Mouse (Mus musculus) liver, postnatal 0 days (tissue): Measurements from ENCODE around the gene Ackr3. TPM values are rescaled to one million over a fixed set of nuclear protein-coding genes. Genes with fewer than 3 reads are reported as not detected.

ENCODE experiments used
- ATAC-seq: fragments of 200-750 bp; cut with Nextera tagmentation; 2 replicates; pipeline ENCODE4 v1.8.0; 2017; ENCODE audit warnings: mild to moderate bottlenecking, moderate library complexity
- DNase-seq: peaks from one replicate; pipeline ENCODE4 v3.0.0-alpha.2; 2016
- H3K27ac ChIP-seq: fragments of 300-500 bp; sonication (generic); 2 replicates; pipeline ENCODE4 v1.5.1; 2014; ENCODE audit warnings: antibody characterized with exemption, moderate library complexity, mild to moderate bottlenecking, low read depth
- H3K27me3 ChIP-seq: fragments of 300-500 bp; sonication (generic); 2 replicates; pipeline ENCODE4 v1.6.1; 2014; ENCODE audit warnings: low read length, control low read depth, mixed read lengths; ENCODE audit not compliant: insufficient read depth
- H3K36me3 ChIP-seq: fragments of 300-500 bp; sonication (generic); replicated peaks from 2 replicates; pipeline ENCODE4 v1.6.1; 2014; ENCODE audit warnings: mild to moderate bottlenecking, control low read depth, low read length, moderate library complexity, mixed read lengths; ENCODE audit not compliant: insufficient read depth
- H3K4me1 ChIP-seq: fragments of 300-500 bp; sonication (generic); 2 replicates; pipeline ENCODE4 v1.6.1; 2014; ENCODE audit warnings: antibody characterized with exemption, mild to moderate bottlenecking, control low read depth; ENCODE audit not compliant: insufficient read depth
- H3K4me2 ChIP-seq: fragments of 300-500 bp; sonication (generic); 2 replicates; pipeline ENCODE4 v1.6.1; 2014; ENCODE audit warnings: low read depth, mild to moderate bottlenecking, low read length, moderate library complexity, mixed read lengths
- H3K4me3 ChIP-seq: fragments of 300-500 bp; sonication (generic); 2 replicates; pipeline ENCODE4 v1.5.1; 2014; ENCODE audit warnings: low read depth, low read length
- H3K9ac ChIP-seq: fragments of 300-500 bp; sonication (generic); replicated peaks from 2 replicates; pipeline ENCODE4 v1.6.1; 2014; ENCODE audit warnings: mild to moderate bottlenecking, moderate library complexity
- H3K9me3 ChIP-seq: fragments of 300-500 bp; sonication (generic); 2 replicates; pipeline ENCODE4 v1.6.1; 2016; ENCODE audit warnings: mild to moderate bottlenecking, control low read depth, low read length, mixed read lengths
- CTCF ChIP-seq: sonication (generic); IDR thresholded peaks from 2 replicates; pipeline ENCODE4 v1.5.1; 2016; ENCODE audit warnings: antibody characterized with exemption, low read depth
- EP300 ChIP-seq: IDR thresholded peaks from 2 replicates; pipeline ENCODE4 v1.6.1; 2016; ENCODE audit warnings: antibody characterized with exemption, low read depth, mild to moderate bottlenecking
- WGBS: fragments of 180-500 bp; shearing (Covaris S2); extraction: QIAGEN DNeasy Blood & Tissue Kit; methylation state at CpG from one replicate; pipeline ENCODE4 v1.1.7; 2014; ENCODE audit not compliant: insufficient replicate concordance; 5-methylcytosine and 5-hydroxymethylcytosine counted together
- polyA plus RNA-seq: library from polyadenylated mRNA; unstranded; fragments of >200 nt; fragmentation: Nextera tagmentation; extraction: Ambion mirVana; gene quantifications from 2 replicates; pipeline ENCODE4 v1.2.1, GENCODE M21; 2015

Ackr3 gene
- polyA plus RNA-seq, 1 experiment from 2014 or later, result 2.5 TPM

DNA sequence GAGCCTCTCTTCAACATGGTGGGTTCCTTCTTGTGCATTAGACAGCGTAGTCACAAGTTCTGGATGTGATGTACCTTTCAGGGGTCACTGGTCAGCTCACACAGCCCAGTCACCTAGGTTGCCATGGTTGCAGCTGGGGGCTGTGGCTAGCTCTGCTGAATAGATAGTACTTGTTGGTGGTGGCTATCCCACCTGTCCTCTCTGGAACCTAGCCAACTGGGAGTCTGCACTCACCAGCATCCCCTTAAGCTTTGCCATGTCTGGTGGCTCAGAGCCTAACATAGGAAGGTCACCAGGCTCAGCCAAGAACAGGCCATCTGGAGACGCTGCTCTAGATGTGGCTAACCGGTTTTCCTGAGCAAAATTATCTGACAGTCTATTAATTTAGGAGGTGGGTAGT, 47.4 kb downstream of the Ackr3 start:
- Histone ChIP-seq H3K9ac (no peak overlapping the region), H3K4me2 (no peak overlapping the region), H3K4me3 (no peak overlapping the region), H3K27me3 (no peaks in the 10 kb centered on the region), H3K27ac (no peak overlapping the region), H3K4me1 (peaks cover 13% of the 10 kb centered on the region), H3K36me3 (no peaks in the 10 kb centered on the region), H3K9me3 (no peaks in the 10 kb centered on the region)
- ATAC-seq (no peak), DNase-seq (no peak)
- TF ChIP-seq EP300 (no peak), CTCF (no peak)
- 78% methylated on average over 3 of the region's 3 CpGs for WGBS

DNA sequence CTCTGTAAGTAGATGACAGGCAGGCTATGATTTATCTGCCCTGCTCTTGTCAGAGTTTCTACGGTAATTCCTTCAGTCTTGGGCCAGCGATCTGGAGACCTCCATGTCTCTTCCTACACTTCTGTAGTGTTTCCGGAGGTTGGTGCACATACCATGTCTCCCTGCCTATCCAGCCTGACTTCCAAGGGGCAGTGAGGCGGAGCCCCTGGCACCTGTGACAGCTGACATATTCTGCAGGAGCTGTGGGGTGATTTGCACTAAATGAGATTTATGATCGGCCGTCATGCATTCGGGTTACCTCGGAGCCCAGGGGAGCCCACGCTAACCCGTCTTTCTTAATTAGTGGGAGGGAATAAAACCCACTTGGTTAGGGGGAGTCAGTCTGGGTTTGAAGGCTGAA, 49.7 kb downstream of the Ackr3 start:
- no peaks in the 10 kb centered on the region for H3K36me3 ChIP-seq
- no peak for DNase-seq
- H3K4me3 ChIP-seq, result no peak overlapping the region
- no peak for ATAC-seq
- whole genome bisulfite sequencing, result 78% methylated on average over 10 of the region's 10 CpGs
- TF ChIP-seq CTCF, result no peak
- TF ChIP-seq EP300, result no peak
- H3K27me3 ChIP-seq, result no peaks in the 10 kb centered on the region
- H3K9ac ChIP-seq, result no peak overlapping the region
- H3K4me1 ChIP-seq, result peaks cover 2% of the 10 kb centered on the region; the same call in 1 of the 2 replicates
- H3K4me2 ChIP-seq, result no peak overlapping the region
- H3K27ac ChIP-seq, result no peak overlapping the region
- no peaks in the 10 kb centered on the region for H3K9me3 ChIP-seq

DNA sequence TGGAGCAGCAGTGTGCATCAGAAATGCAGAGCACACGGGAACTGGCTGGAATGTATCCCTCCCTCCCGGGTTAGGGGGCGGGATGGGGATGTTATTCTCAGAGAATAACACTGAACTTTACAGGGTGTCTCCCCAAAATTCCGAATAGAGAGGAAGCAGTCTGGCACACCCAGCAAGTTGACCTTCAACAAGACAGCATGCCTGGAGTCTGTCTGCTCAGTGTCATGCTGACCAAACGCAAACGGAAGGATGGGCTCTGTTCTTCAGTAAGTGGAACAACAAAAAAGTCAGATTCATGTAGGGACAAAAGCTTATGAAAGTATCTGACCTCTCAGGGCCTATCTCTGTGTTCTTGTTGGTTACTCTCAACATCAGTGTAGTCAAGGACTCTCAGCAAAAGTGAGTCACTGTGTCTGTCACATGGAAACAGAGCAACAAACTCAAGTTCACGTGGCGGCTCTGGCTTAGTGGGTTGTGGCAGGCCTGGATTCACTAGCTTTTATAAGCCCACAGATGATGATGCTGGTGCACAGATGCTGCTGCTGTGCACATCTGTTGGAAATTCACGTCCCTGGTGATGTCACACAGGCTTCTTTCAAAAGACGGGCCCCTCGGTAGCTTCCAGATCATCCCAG, 54.6 kb downstream of the Ackr3 start:
- no peak for DNase-seq
- H3K4me1 ChIP-seq, result no peaks in the 10 kb centered on the region
- H3K27ac ChIP-seq, result no peak overlapping the region
- H3K27me3 ChIP-seq, result no peaks in the 10 kb centered on the region
- H3K4me2 ChIP-seq, result no peak overlapping the region
- no peak overlapping the region for H3K9ac ChIP-seq
- no peaks in the 10 kb centered on the region for H3K36me3 ChIP-seq
- 75% methylated on average over 11 of the region's 11 CpGs for WGBS
- H3K9me3 ChIP-seq, result no peaks in the 10 kb centered on the region
- no peak for ATAC-seq
- H3K4me3 ChIP-seq, result no peak overlapping the region
- TF ChIP-seq CTCF (no peak), EP300 (no peak)

DNA sequence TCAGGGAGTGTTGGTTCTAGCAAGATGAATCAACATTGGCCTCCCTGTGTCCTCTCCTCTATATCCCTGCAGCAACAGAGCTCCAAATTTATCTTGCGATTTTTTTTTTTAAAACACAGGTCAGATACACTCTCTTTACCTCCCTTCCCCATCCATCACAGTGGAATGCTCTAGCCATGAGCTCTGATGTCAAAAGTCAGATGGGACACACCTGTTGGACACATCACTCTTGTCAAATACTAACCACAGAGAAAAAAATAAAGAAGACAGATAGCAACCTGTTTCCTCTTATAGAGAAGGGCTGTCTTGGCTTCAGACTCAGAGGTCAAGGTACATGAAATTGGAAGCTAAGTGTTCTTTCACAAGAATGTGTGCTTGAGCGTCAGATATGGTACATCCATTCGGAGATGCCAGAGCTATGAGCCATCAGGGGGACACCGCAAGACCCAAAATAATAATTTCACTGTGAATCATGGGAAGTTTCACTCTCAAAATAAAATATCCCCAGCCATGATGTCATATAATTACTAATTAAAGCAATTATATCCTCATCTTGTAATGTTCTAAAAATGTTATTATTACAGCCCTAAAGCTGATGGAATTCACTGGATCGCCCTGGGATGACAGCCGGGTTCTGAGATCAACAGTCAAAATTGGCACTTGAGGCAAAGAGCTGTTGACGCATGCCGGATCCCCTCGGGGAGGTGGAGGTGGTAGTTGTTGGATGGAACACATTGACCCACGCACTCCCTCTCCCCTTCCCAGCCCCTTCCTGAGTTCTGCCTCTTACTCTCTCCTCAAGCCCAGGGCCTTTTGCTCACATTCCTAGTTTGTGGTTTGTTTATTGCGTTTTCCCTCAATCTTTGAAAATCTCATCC, 57.2 kb downstream of the Ackr3 start:
- no peak overlapping the region for H3K27ac ChIP-seq
- DNase-seq, result no peak
- no peaks in the 10 kb centered on the region for H3K4me1 ChIP-seq
- no peak overlapping the region for H3K9ac ChIP-seq
- H3K4me2 ChIP-seq, result no peak overlapping the region
- WGBS, result 78% methylated on average over 11 of the region's 11 CpGs
- TF ChIP-seq CTCF (no peak), EP300 (no peak)
- ATAC-seq, result no peak
- no peaks in the 10 kb centered on the region for H3K9me3 ChIP-seq
- no peaks in the 10 kb centered on the region for H3K36me3 ChIP-seq
- no peak overlapping the region for H3K4me3 ChIP-seq
- no peaks in the 10 kb centered on the region for H3K27me3 ChIP-seq

DNA sequence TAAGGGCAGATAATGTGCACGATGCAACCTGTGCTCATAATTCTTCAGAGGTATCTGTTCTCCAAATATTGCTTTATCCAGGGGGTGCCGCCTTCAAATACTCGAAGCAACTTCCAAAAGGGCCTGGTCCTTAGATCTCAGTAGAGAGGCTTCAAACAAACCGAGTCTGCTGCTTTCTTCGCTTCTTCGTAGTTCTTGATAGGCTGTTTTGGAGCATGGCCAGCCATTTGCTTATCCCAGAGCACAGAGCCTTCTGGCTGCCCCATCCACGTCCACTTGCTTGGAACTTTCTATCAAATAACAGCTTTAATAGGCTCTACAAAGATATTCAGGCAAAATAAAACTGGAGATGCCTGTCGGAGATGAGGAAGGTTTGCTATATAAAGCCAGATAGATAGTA, 58.6 kb downstream of the Ackr3 start:
- Histone ChIP-seq H3K36me3 (no peaks in the 10 kb centered on the region), H3K4me2 (no peak overlapping the region), H3K4me3 (no peak overlapping the region), H3K4me1 (no peaks in the 10 kb centered on the region), H3K9me3 (no peaks in the 10 kb centered on the region), H3K27me3 (no peaks in the 10 kb centered on the region), H3K9ac (no peak overlapping the region), H3K27ac (no peak overlapping the region)
- DNase-seq (no peak), ATAC-seq (no peak)
- WGBS, result 66% methylated on average over 8 of the region's 8 CpGs
- TF ChIP-seq EP300, result no peak
- TF ChIP-seq CTCF, result no peak

Other genes with a start within 250 kb of the Ackr3 start
- not detected in 2 replicates for gene Asb18, start 189.3 kb upstream of the Ackr3 start, polyA plus RNA-seq
- 1.5 and 1.7 TPM in 2 replicates for gene Iqca, start 50.6 kb upstream of the Ackr3 start, polyA plus RNA-seq